8 mouse cellular contexts compared by ENCODE assay signal in genomic region chr13:72400677-72401076, GRCm38 (mm10).
DNase-seq lines count a peak whose midpoint lies in the region; ATAC-seq and TF ChIP-seq lines count a peak whose summit lies in the region.

No protein-coding gene starts in this region.

- TF ChIP-seq CTCF in layer of hippocampus, adult 2 months (conservative IDR thresholded peaks at IDR 0.05): no peak

- peak; percentile 63 for ATAC-seq in embryonic facial prominence, embryonic 15.5 days (ENCODE audit: insufficient number of reproducible peaks, low FRiP score, low TSS enrichment, low read depth)
- no peak for ATAC-seq in neural tube, embryonic 11.5 days (ENCODE audit: insufficient read depth, low FRiP score, low TSS enrichment)
- no peak for ATAC-seq in inflammation-experienced regulatory T-cells, adult 6 months

- H3K9ac ChIP-seq in embryonic facial prominence, embryonic 15.5 days: no peak overlapping the region
- H3K9ac ChIP-seq in neural tube, embryonic 11.5 days (ENCODE audit: low read length): no peak overlapping the region

- no peaks in the 10 kb centered on the region for H3K9me3 ChIP-seq in embryonic facial prominence, embryonic 15.5 days (replicated peaks)
- no peaks in the 10 kb centered on the region for H3K9me3 ChIP-seq in neural tube, embryonic 11.5 days (ENCODE audit: control insufficient read depth, low read length)

- peak; percentile 5 for DNase-seq in kidney, postnatal 10 days
- no peak for DNase-seq in kidney, adult 8-10 months
- DNase-seq in layer of hippocampus, adult 2 months (ENCODE audit: low spot score in 2 of 2): peak; percentile 31 to 67
- peak; percentile 61 for DNase-seq in neural tube, embryonic 11.5 days (ENCODE audit: low spot score)
- DNase-seq in retina, embryonic 14.5 days (ENCODE audit: low spot score): no peak
- no peak for DNase-seq in urinary bladder, postnatal 10 days (ENCODE audit: low spot score)

- no peaks in the 10 kb centered on the region for H3K36me3 ChIP-seq in embryonic facial prominence, embryonic 15.5 days
- H3K36me3 ChIP-seq in neural tube, embryonic 11.5 days (ENCODE audit: control insufficient read depth, insufficient read depth, low read length): no peaks in the 10 kb centered on the region

- WGBS in embryonic facial prominence, embryonic 15.5 days: 3% methylated on average over 10 of the region's 10 CpGs
- 37% methylated on average over 10 of the region's 10 CpGs for WGBS in neural tube, embryonic 11.5 days

- H3K4me3 ChIP-seq in embryonic facial prominence, embryonic 15.5 days (replicated peaks): no peak overlapping the region
- H3K4me3 ChIP-seq in layer of hippocampus, adult 2 months: no peak overlapping the region
- H3K4me3 ChIP-seq in neural tube, embryonic 11.5 days (ENCODE audit: low read depth, low read length): no peak overlapping the region

- H3K4me2 ChIP-seq in embryonic facial prominence, embryonic 15.5 days (replicated peaks): 0 out of 2 replicates have a peak overlapping the region, but pooled peaks have one; percentile 1
- H3K4me2 ChIP-seq in neural tube, embryonic 11.5 days (ENCODE audit: low read depth): no peak overlapping the region

- H3K27ac ChIP-seq in embryonic facial prominence, embryonic 15.5 days (replicated peaks): no peak overlapping the region
- peak overlapping the region; percentile 28; the same call in 1 of the 2 replicates for H3K27ac ChIP-seq in layer of hippocampus, adult 2 months
- no peak overlapping the region for H3K27ac ChIP-seq in neural tube, embryonic 11.5 days (ENCODE audit: low read depth, low read length)

- peaks cover 11% of the 10 kb centered on the region for H3K4me1 ChIP-seq in embryonic facial prominence, embryonic 15.5 days
- no peaks in the 10 kb centered on the region; the same call in 1 of the 2 replicates for H3K4me1 ChIP-seq in neural tube, embryonic 11.5 days (ENCODE audit: control insufficient read depth, insufficient read depth, low read length)

- H3K27me3 ChIP-seq in embryonic facial prominence, embryonic 15.5 days: no peaks in the 10 kb centered on the region
- no peaks in the 10 kb centered on the region for H3K27me3 ChIP-seq in neural tube, embryonic 11.5 days (ENCODE audit: control insufficient read depth, insufficient read depth, low read length)

Comparison
In these comparisons a context has a peak if more than half of its experiments do, and no peak if none do; other contexts are left out.
1. DNase-seq: peak in kidney, postnatal 10 days (single experiment), layer of hippocampus, adult 2 months (2 of 2) and neural tube, embryonic 11.5 days (single experiment); none in kidney, adult 8-10 months (0 of 2), retina, embryonic 14.5 days (single experiment) and urinary bladder, postnatal 10 days (single experiment).